Mouse (Mus musculus) lung, adult 18-20 months (tissue): ENCODE data around the gene Pskh1.

ENCODE experiments used
- DNase-seq, 2 experiments: peaks; one replicate each; pipeline ENCODE4 v3.0.0; 2022; ENCODE audit warnings: mixed read lengths in 2 of 2

The Pskh1 gene

GRCm38 (mm10) chr8:105893339-105893738 is 6.9 kb upstream of the Pskh1 start, which contains the start of gene Nrn1l:
Gene Nrn1l (plus strand): TSS chr8:105893567.
- peak; percentile 64 to 68 for DNase-seq

GRCm38 (mm10) chr8:105897801-105898480 is 2.3 kb upstream of the Pskh1 start:
- no peak for DNase-seq

- no peak for DNase-seq
Observed at GRCm38 (mm10) chr8:105900941-105901616, 838 bp downstream of the Pskh1 start.

GRCm38 (mm10) chr8:105919390-105919789 is 19.1 kb downstream of the Pskh1 start:
- DNase-seq = no peak

GRCm38 (mm10) chr8:105925123-105925522 is 24.9 kb downstream of the Pskh1 start:
- DNase-seq = no peak

GRCm38 (mm10) chr8:105930602-105931001 is 30.4 kb downstream of the Pskh1 start:
- peak; percentile 76 to 81 for DNase-seq

GRCm38 (mm10) chr8:105931271-105931670 is 31.0 kb downstream of the Pskh1 start:
- no peak for DNase-seq

GRCm38 (mm10) chr8:105932525-105932924 is 32.3 kb downstream of the Pskh1 start:
- no peak for DNase-seq

- no peak for DNase-seq
Observed at GRCm38 (mm10) chr8:105933762-105934161, 33.5 kb downstream of the Pskh1 start, which contains the start of gene Ctrl. Gene Ctrl (minus strand): TSS chr8:105933862.

GRCm38 (mm10) chr8:105935105-105935504 is 34.9 kb downstream of the Pskh1 start:
- no peak for DNase-seq

- no peak for DNase-seq
Observed at GRCm38 (mm10) chr8:105935863-105936603, 35.8 kb downstream of the Pskh1 start.

- peak; percentile 91 to 93 for DNase-seq
Observed at GRCm38 (mm10) chr8:105936866-105937475, 36.7 kb downstream of the Pskh1 start.

- DNase-seq = peak; percentile 54 to 64
Observed at GRCm38 (mm10) chr8:105937496-105938305, 37.5 kb downstream of the Pskh1 start.

- peak in 1 of 2 experiments; percentile 31 for DNase-seq
Observed at GRCm38 (mm10) chr8:105938306-105938669, 38.0 kb downstream of the Pskh1 start, which contains the start of gene Psmb10. Gene Psmb10 (minus strand): TSS chr8:105938444.

- no peak for DNase-seq
Observed at GRCm38 (mm10) chr8:105942026-105942425, 41.8 kb downstream of the Pskh1 start.

GRCm38 (mm10) chr8:105942542-105942941 is 42.3 kb downstream of the Pskh1 start:
- DNase-seq = no peak

- DNase-seq = no peak
Observed at GRCm38 (mm10) chr8:105943321-105943739, 43.1 kb downstream of the Pskh1 start, which contains the start of gene Lcat. Gene Lcat (minus strand): TSS chr8:105943382.

GRCm38 (mm10) chr8:105949350-105949749 is 49.1 kb downstream of the Pskh1 start:
- DNase-seq = no peak

GRCm38 (mm10) chr8:105951057-105951659 is 50.9 kb downstream of the Pskh1 start:
- no peak for DNase-seq

- DNase-seq = peak in 1 of 2 experiments; percentile 31
Observed at GRCm38 (mm10) chr8:105956556-105956955, 56.3 kb downstream of the Pskh1 start.

GRCm38 (mm10) chr8:105957813-105958212 is 57.6 kb downstream of the Pskh1 start:
- DNase-seq = peak; percentile 50 to 63
